Mouse (Mus musculus) cerebellum, postnatal 14 days (tissue): ENCODE data around the gene Gm8024.
"Not testable (repeated sequence)": the region's sequence is repeated elsewhere in the genome, so short reads cannot be mapped to it uniquely, and the experiment has no call there.

ENCODE experiments used
- DNase-seq, 2 experiments: peaks; one replicate each; pipeline ENCODE4 v3.0.0; 2021; ENCODE audit warnings: mixed read lengths in 2 of 2

The Gm8024 gene

DNA sequence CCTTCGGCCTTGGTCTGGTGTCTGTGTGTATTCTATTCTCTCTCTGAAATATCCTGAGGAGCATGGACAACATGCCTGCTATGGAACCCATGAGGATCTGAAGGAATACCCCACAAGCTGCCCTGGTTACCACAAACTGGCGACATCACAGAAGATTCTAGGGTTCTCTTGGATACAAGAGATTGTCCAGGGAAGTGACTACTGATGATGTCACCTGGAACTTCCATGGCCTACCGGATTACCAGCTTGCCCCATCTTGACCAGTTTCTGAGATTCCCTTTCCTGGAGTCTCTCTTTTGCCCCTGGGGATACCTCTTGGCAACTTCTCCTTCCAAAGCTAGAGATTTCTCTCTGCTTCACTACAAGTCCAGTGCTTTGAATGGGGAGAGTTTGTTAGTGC is at the start of gene Gm8024:
Gene Gm8024, minus strand, starts transcription at position 101 of the 400 bp plus-strand sequence.
- DNase-seq: not testable (repeated sequence)

DNA sequence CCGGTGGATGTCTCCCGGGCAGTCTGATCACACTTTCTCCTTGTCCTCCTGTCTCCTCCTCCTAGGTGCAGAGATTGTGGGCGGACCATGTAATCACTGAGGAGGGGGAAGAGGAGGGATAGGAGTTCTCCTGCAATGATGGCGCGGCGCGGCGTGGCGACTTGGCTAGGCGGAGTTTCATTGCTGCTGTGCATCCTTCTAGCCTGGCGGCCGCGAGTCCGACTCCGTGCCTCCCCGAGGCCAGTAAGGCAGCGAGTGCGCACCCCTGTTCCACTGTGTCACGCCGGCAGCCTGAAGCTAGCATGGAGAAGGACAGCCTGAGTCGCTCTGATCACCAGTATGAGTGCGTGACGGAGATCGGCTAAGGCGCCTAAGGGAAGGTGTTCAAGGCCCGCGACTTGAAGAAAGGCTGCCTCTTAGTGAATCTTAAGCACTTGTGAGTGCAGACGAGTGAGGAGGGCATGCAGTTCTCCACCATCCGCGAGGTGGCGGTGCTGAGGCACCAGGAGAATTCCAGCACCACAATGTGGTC is 19.2 kb upstream of the Gm8024 start:
- peak; percentile 28 to 32 for DNase-seq

DNA sequence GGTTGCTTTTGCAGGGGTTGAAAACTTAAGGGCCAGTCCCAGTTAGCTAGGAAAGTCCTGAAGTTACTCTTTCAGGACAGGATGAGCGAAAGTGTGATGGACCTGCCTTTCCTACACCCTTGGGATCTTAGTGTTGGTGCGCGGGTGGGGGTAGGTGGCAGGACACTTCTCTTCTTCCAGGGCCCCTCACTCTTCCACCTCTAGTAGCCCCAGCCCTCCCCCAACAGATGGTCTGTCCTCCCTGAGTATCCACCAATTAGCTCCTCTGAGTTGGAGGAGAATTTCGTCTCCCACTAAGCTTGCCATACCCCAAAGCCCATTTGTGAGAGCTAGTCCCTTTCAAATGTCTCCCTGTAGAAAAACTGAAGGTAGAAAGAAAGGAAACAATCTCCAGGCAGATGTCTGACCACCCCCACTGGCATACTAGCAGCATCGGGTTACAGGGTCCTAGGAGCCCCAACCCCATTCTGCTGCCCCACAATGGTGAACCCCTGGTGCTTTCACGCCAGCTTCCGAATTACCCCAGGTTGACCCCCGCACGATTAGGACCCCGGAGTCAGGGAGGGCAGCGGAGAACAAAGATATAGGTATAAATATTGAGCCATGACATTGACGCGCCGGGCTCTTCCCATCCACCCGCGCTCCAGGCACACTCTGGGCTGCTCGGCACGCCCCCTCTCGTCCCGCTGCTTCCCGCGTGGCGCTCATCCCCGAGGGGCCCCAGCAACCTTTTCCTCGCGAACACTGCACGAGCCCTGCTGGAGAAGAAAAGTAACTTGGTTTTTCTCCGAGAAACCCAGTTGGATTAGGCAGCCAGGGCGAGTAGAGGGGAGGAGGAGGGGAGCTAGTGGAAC is 18.5 kb upstream of the Gm8024 start:
- not testable (repeated sequence) for DNase-seq

DNA sequence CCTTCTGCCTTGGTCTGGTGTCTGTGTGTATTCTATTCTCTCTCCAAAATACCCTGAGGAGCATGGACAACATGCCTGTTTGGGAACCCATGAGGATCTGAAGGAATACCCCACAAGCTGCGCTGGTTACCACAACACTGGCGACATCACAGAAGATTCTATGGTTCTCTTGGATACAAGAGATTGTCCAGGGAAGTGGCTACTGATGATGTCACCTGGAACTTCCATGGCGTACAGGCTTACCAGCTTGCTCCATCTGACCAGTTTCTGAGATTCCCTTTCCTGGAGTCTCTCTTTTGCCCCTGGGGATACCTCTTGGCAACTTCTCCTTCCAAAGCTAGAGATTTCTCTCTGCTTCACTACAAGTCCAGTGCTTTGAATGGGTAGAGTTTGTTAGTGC is 21.8 kb downstream of the Gm8024 start, which contains the start of gene Gm8020:
Gene Gm8020, minus strand, starts transcription at position 101 of the 400 bp plus-strand sequence.
- DNase-seq: not testable (repeated sequence)
